Mouse (Mus musculus) G1E (cell line): ENCODE measurements around the gene Grem1.

Experiments used
- CTCF ChIP-seq: IDR thresholded peaks from 2 replicates; pipeline ENCODE4 v1.5.1; 2012; ENCODE audit warnings: low read depth, low read length, inconsistent platforms, mixed read lengths
- GATA2 ChIP-seq: IDR thresholded peaks from 2 replicates; pipeline ENCODE4 v1.6.1; 2012; ENCODE audit warnings: low read depth, low read length, inconsistent platforms, borderline replicate concordance
- POLR2AphosphoS5 ChIP-seq: IDR thresholded peaks from 2 replicates; pipeline ENCODE4 v1.6.1; 2012; ENCODE audit warnings: low read depth, low read length, inconsistent platforms; ENCODE audit not compliant: insufficient replicate concordance

DNA sequence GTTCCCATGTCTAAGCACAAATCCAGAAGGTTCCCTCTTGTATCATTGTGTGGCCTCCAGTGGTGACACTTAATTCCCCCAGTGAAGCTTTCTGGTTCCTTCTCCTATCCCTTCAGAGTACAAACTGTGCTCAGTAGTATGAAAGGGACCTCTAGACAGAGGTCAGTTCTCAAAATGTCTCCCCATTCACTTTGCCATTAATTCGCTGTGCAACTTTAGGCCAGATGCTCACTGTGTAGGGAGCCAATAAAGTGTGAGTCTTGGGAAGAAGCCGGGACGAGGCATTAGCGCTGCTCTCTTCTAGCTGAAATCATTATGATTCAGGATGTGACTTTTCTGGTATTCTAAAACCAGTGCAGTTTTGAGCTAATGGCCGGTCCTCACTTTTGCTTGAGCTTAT, 61.8 kb downstream of the Grem1 start:
- TF ChIP-seq GATA2 (no peak), CTCF (no peak), POLR2AphosphoS5 (no peak)
